Mouse (Mus musculus): ENCODE measurements around the gene Prr36.

DNA sequence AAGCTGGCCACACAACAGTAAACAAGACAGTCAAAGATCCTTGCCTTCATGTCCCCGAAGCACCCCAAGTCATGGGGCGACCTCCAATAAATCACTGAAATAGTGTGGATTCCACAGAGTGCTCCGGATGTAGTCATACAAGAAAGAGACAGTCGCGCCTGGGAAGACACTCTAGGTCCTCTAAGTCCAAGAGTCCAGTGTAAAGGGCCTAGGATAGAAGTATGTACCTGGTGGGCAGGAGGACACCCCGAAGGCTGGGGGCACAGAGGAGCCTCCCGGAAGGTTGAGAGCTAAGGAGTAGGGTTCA, 23.7 kb downstream of the Prr36 start:
- TF ChIP-seq CTCF (IDR thresholded peaks at IDR 0.05; ENCODE audit: borderline replicate concordance, control insufficient read depth, extremely low read depth, insufficient read depth, low read length, poor library complexity): no peak
- TF ChIP-seq POLR2A (IDR thresholded peaks at IDR 0.05; ENCODE audit: control insufficient read depth, extremely low read depth, insufficient read depth, low read length, poor library complexity): no peak
